Mouse (Mus musculus) hindbrain, postnatal 0 days (tissue): ENCODE data around the gene Nup210l. TPM values are rescaled to one million over a fixed set of nuclear protein-coding genes. Genes with fewer than 3 reads are reported as not detected.
A peak's percentile ranks its signal among the peaks of the same experiment; 100 is the strongest.

Source experiments
- ATAC-seq: fragments of 200-750 bp; cut with Nextera tagmentation; 2 replicates; pipeline ENCODE4 v1.8.0; 2017; ENCODE audit warnings: mild to moderate bottlenecking, moderate TSS enrichment, moderate library complexity
- DNase-seq: peaks from one replicate; pipeline ENCODE4 v3.0.0-alpha.2; 2015; ENCODE audit warnings: low spot score
- H3K27ac ChIP-seq: fragments of 300-500 bp; sonication (generic); 2 replicates; pipeline ENCODE4 v1.5.1; 2014; ENCODE audit warnings: mild to moderate bottlenecking
- H3K27me3 ChIP-seq: fragments of 300-500 bp; sonication (generic); 2 replicates; pipeline ENCODE4 v1.6.1; 2014; ENCODE audit warnings: low read length, mixed read lengths; ENCODE audit not compliant: insufficient read depth
- H3K36me3 ChIP-seq: fragments of 300-500 bp; sonication (generic); 2 replicates; pipeline ENCODE4 v1.6.1; 2014; ENCODE audit warnings: low read length, mixed read lengths; ENCODE audit not compliant: insufficient read depth
- H3K4me1 ChIP-seq: fragments of 300-500 bp; sonication (generic); 2 replicates; pipeline ENCODE4 v1.6.1; 2014; ENCODE audit warnings: antibody characterized with exemption, low read length, mixed read lengths; ENCODE audit not compliant: insufficient read depth
- H3K4me2 ChIP-seq: fragments of 300-500 bp; sonication (generic); 2 replicates; pipeline ENCODE4 v1.6.1; 2014; ENCODE audit warnings: low read depth, mild to moderate bottlenecking, low read length, moderate library complexity, mixed read lengths
- H3K4me3 ChIP-seq: fragments of 300-500 bp; sonication (generic); 2 replicates; pipeline ENCODE4 v1.5.1; 2014; ENCODE audit warnings: low read length
- H3K9ac ChIP-seq: fragments of 300-500 bp; sonication (generic); replicated peaks from 2 replicates; pipeline ENCODE4 v1.6.1; 2014; ENCODE audit warnings: mild to moderate bottlenecking, low read length, moderate library complexity, mixed read lengths
- H3K9me3 ChIP-seq: fragments of 300-500 bp; sonication (generic); 2 replicates; pipeline ENCODE4 v1.6.1; 2016; ENCODE audit warnings: low read length, mixed read lengths
- CTCF ChIP-seq: IDR thresholded peaks from 2 replicates; pipeline ENCODE4 v1.5.1; 2016; ENCODE audit warnings: antibody characterized with exemption, control low read depth, low read depth
- WGBS: fragments of 180-500 bp; shearing (Covaris S2); extraction: QIAGEN DNeasy Blood & Tissue Kit; methylation state at CpG from one replicate; pipeline ENCODE4 v1.1.7; 2014; 5-methylcytosine and 5-hydroxymethylcytosine counted together
- microRNA counts: library from miRNA; unstranded; fragments of <30 nt; microRNA quantifications from one replicate; lab custom pipeline; 2015
- microRNA-seq, 2 experiments: library from miRNA; unstranded; fragments of <30 nt; microRNA quantifications; one replicate each; pipeline ENCODE4; 2016
- polyA plus RNA-seq: library from polyadenylated mRNA; unstranded; fragments of >200 nt; fragmentation: Nextera tagmentation; extraction: Ambion mirVana; gene quantifications from 2 replicates; pipeline ENCODE4 v1.2.1, GENCODE M21; 2015
- total RNA-seq: library from RNA; depleted of rRNA; stranded (reverse); fragments of >200 nt; gene quantifications from 2 replicates; pipeline ENCODE4 v1.2.3, GENCODE M21; 2014; rRNA removed

The Nup210l gene
- total and polyA plus RNA-seq, 2 experiments from 2014 or later, result 0.11 to 0.52 TPM

DNA sequence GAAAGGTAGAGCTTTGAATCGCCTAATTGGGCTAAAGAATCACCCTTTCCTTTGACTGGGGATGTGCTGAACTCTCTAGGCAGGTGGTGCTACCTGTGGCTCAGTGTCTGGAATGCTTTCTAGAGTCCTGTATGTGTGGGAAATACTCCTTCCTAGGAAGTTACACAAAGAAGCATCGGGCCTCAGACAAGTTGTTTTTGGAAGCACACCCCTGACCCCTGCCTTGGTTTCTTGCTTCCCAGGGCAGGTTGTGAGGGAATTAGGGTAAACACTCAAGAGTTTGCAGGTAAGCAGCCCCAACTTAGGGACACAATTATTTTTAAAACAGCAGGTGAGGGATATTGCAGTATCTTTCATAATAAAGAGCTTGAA is 151.2 kb downstream of the Nup210l start:
- H3K4me2 ChIP-seq, result peak overlapping the region; percentile 89
- WGBS, result 20% methylated on average over 2 of the region's 2 CpGs

DNA sequence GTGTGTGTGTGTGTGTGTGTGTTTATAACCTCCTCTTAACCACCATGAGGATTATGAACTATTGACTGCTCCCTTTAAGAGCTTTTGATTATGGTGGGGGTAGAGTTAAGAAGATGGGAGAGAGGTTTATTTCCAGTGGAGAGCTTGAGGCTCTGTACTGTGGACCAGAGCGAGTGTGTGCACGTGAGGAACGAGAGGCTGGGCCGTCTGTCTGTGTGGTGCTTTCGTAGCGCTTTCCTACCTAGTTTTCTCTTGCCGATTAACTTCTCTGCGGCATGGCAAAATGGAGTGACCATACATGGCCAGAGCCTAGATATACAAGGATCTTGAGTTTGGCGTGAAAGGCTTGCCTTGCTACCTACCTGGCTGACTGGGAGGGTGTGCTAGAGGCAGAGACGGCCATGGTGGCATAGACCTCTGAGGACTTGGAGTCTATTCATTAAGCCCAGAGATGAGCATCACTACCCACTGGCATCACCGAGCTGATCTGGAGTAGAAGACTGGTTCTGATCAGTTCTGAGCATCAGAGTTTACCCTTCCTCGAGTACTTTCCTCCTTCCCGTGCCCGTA is 151.9 kb downstream of the Nup210l start:
- Histone ChIP-seq H3K36me3 (peaks cover 31% of the 10 kb centered on the region), H3K27ac (no peak overlapping the region), H3K9ac (no peak overlapping the region), H3K9me3 (no peaks in the 10 kb centered on the region), H3K4me2 (peak overlapping the region; percentile 89; the same call in 1 of the 2 replicates), H3K4me3 (no peak overlapping the region), H3K4me1 (peaks cover 5% of the 10 kb centered on the region), H3K27me3 (no peaks in the 10 kb centered on the region)
- DNase-seq, result no peak
- ATAC-seq, result no peak
- TF ChIP-seq CTCF, result no peak
- WGBS, result 90% methylated on average over 14 of the region's 14 CpGs

More for the DNA sequence above, 151.2 kb downstream of the Nup210l start:
- peak overlapping the region; percentile 97 for H3K4me3 ChIP-seq
- no peak for DNase-seq
- TF ChIP-seq CTCF, result no peak
- no peaks in the 10 kb centered on the region for H3K9me3 ChIP-seq
- peak overlapping the region; percentile 90 for H3K9ac ChIP-seq
- no peaks in the 10 kb centered on the region for H3K27me3 ChIP-seq
- no peak for ATAC-seq
- H3K36me3 ChIP-seq, result peaks cover 24% of the 10 kb centered on the region
- H3K27ac ChIP-seq, result peak overlapping the region; percentile 89; the same call in 1 of the 2 replicates
- H3K4me1 ChIP-seq, result peaks cover 5% of the 10 kb centered on the region

DNA sequence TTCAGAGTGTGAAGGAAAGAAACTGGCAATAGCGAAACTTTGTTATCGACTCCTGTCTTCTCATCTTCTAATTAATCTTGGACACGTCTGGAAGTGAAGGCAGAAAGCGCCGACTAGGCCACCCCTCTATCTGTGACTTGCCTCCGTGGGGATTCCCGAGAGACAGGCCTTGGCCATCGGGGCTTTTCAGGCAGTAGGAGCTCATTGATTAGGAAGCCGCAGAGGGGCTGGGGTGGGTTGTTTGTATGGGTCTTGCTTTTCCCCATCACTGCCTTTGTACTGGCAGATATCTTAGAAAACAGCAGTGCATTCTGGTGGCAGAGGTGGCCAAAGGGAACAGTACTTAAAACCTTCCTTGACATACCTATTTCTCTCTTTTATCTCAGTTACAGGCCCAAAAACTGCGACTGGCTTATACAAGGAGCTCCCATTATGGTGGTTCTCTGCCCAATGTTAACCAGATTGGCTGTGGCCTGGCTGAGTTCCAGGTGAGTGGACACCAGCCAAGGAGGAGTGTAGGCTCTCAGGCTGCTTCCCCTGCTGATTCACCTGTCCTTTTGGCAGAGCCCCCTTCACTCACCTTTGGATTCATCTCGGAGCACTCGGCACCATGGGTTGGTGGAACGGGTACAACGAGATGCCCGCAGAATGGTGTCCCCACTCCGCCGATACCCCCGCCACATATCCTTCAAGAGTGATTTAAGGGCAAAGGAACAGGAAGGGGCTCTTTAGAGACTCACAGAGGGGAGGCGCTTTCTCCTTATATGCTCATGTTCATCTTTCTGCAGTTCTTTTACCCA is 153.0 kb downstream of the Nup210l start:
- Histone ChIP-seq H3K4me2 (no peak overlapping the region), H3K9me3 (no peaks in the 10 kb centered on the region), H3K36me3 (peaks cover 42% of the 10 kb centered on the region), H3K27ac (no peak overlapping the region), H3K4me1 (peaks cover 5% of the 10 kb centered on the region), H3K9ac (no peak overlapping the region), H3K27me3 (no peaks in the 10 kb centered on the region), H3K4me3 (no peak overlapping the region)
- no peak for DNase-seq
- 87% methylated on average over 19 of the region's 19 CpGs for WGBS
- no peak for TF ChIP-seq CTCF
- ATAC-seq, result no peak

DNA sequence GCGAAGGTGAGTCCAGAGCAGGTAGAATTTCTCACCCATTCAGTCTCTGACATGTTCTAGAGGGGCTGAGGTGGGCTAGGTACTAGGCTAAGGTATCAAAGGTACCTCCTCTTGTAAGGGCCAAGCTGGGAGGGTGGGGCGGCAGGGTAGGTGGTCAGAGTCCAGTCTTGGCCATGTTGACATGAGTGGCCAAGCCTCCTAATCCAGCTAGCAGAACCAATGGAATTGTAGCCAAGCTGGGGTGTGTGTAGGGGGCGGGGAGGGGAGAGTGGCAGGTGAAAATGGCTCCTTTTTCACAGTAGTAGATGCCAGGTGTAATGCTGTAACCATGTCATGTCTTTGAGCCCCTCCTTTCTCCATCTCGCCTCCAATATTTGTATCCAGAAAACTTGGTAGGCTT is 154.6 kb downstream of the Nup210l start:
- Histone ChIP-seq H3K36me3 (peaks cover 57% of the 10 kb centered on the region), H3K27ac (no peak overlapping the region)

More for the DNA sequence above, 154.6 kb downstream of the Nup210l start:
- WGBS, result 94% methylated on average over 4 of the region's 4 CpGs
- H3K4me2 ChIP-seq, result no peak overlapping the region
- H3K4me3 ChIP-seq, result no peak overlapping the region
- TF ChIP-seq CTCF, result no peak
- DNase-seq (no peak), ATAC-seq (no peak)
- H3K9me3 ChIP-seq, result no peaks in the 10 kb centered on the region
- no peaks in the 10 kb centered on the region for H3K27me3 ChIP-seq
- H3K9ac ChIP-seq, result no peak overlapping the region
- H3K4me1 ChIP-seq, result peaks cover 5% of the 10 kb centered on the region

MicroRNA genes within 50 kb of the gene (microRNA counts, 519-probe panel; counts per million panel counts)
- 2,681 counts per million, percentile 42 among the panel's probes with 10 or more counts for microRNA mmu-miR-190b (lab: Ali Mortazavi, UCI)

Small RNA genes lying within 50 kb of the gene (microRNA-seq; reads per million reads assigned to microRNA genes)
- 16.6 to 21.1 reads per million in 2 experiments for gene Mir190b

Other genes starting within 250 kb of the Nup210l start
- 0.68 and 1.8 TPM in 2 replicates for gene Il6ra, start 190.9 kb upstream of the Nup210l start, total RNA-seq
- gene Il6ra, start 190.9 kb upstream of the Nup210l start, polyA plus RNA-seq, result 2.1 and 2.4 TPM in 2 replicates
- gene Atp8b2, start 140.6 kb upstream of the Nup210l start, total RNA-seq, result 63.0 and 83.5 TPM in 2 replicates
- gene Atp8b2, start 140.6 kb upstream of the Nup210l start, polyA plus RNA-seq, result 9.8 and 10.9 TPM in 2 replicates
- gene Hax1, start 105.4 kb upstream of the Nup210l start, total RNA-seq, result 41.6 and 43.7 TPM in 2 replicates
- gene Hax1, start 105.4 kb upstream of the Nup210l start, polyA plus RNA-seq, result 74.1 and 81.6 TPM in 2 replicates
- 95.6 and 110 TPM in 2 replicates for gene 4933434E20Rik, start 52.5 kb upstream of the Nup210l start, total RNA-seq
- 228 and 254 TPM in 2 replicates for gene 4933434E20Rik, start 52.5 kb upstream of the Nup210l start, polyA plus RNA-seq
- 83.1 and 102 TPM in 2 replicates for gene Ubap2l, start 51.5 kb upstream of the Nup210l start, total RNA-seq
- gene Ubap2l, start 51.5 kb upstream of the Nup210l start, polyA plus RNA-seq, result 109 and 113 TPM in 2 replicates
- 136 and 142 TPM in 2 replicates for gene Tpm3, start 31.5 kb upstream of the Nup210l start, total RNA-seq
- 300 and 302 TPM in 2 replicates for gene Tpm3, start 31.5 kb upstream of the Nup210l start, polyA plus RNA-seq
- gene Rps27, start 109.5 kb downstream of the Nup210l start, total RNA-seq, result 2,630 and 2,808 TPM in 2 replicates
- 847 and 901 TPM in 2 replicates for gene Rps27, start 109.5 kb downstream of the Nup210l start, polyA plus RNA-seq
- 5.9 and 14.8 TPM in 2 replicates for gene Rab13, start 109.6 kb downstream of the Nup210l start, total RNA-seq
- gene Rab13, start 109.6 kb downstream of the Nup210l start, polyA plus RNA-seq, result 20.6 and 23.5 TPM in 2 replicates
- gene Jtb, start 127.5 kb downstream of the Nup210l start, total RNA-seq, result 52.5 and 75.6 TPM in 2 replicates
- 115 and 124 TPM in 2 replicates for gene Jtb, start 127.5 kb downstream of the Nup210l start, polyA plus RNA-seq
- gene Creb3l4, start 139.4 kb downstream of the Nup210l start, total RNA-seq, result 0.21 and 0.83 TPM in 2 replicates
- gene Creb3l4, start 139.4 kb downstream of the Nup210l start, polyA plus RNA-seq, result 1.2 and 1.4 TPM in 2 replicates
- 97.8 and 105 TPM in 2 replicates for gene Slc39a1, start 144.0 kb downstream of the Nup210l start, total RNA-seq
- gene Slc39a1, start 144.0 kb downstream of the Nup210l start, polyA plus RNA-seq, result 70.1 and 72.0 TPM in 2 replicates
- gene Crtc2, start 150.0 kb downstream of the Nup210l start, total RNA-seq, result 12.7 and 27.0 TPM in 2 replicates
- gene Crtc2, start 150.0 kb downstream of the Nup210l start, polyA plus RNA-seq, result 15.4 and 17.0 TPM in 2 replicates
- 38.8 and 48.4 TPM in 2 replicates for gene Dennd4b, start 161.1 kb downstream of the Nup210l start, total RNA-seq
- 5.4 and 5.9 TPM in 2 replicates for gene Dennd4b, start 161.1 kb downstream of the Nup210l start, polyA plus RNA-seq
- gene Gatad2b, start 189.0 kb downstream of the Nup210l start, total RNA-seq, result 31.5 and 32.1 TPM in 2 replicates
- gene Gatad2b, start 189.0 kb downstream of the Nup210l start, polyA plus RNA-seq, result 13.7 and 14.2 TPM in 2 replicates